Mouse (Mus musculus): Measurements from ENCODE around the gene Ago3. TPM values are rescaled to one million over a fixed set of nuclear protein-coding genes. Genes with fewer than 3 reads are reported as not detected.
A peak's percentile ranks its signal among the peaks of the same experiment; 100 is the strongest.

Gene Ago3
- polyA plus RNA-seq, 1 experiment from 2014 or later = 15.6 TPM

DNA sequence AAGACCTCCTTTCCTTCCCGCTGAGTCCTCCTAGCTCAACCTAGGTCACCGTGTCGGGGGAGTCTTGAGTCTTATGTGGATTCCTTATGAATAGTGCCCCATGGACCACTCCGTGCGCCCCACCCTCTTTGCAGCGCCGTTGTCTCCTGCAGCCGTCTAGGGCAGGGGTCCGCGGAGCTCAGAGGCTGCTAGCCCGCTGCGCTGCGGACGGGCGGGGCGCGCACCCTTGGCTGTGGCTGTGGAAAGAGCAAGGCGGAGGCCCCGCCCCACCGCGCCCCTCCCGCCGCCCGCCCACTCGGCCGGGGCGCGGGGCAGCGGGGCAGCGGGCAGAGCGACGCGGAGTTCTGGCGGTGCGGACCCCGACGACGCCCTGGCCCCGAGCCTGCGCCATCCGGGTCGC is 142.9 kb downstream of the Ago3 start, which contains the start of gene Col8a2:
Col8a2 (plus strand) TSS at position 302 of the 400 bp plus-strand sequence.
- peaks cover 42% of the 10 kb centered on the region for H3K27me3 ChIP-seq (ENCODE audit: control insufficient read depth, insufficient read depth, low read length)
- H3K4me1 ChIP-seq (ENCODE audit: control insufficient read depth, insufficient read depth, low read length) = peaks cover 2% of the 10 kb centered on the region; the same call in 1 of the 2 replicates

DNA sequence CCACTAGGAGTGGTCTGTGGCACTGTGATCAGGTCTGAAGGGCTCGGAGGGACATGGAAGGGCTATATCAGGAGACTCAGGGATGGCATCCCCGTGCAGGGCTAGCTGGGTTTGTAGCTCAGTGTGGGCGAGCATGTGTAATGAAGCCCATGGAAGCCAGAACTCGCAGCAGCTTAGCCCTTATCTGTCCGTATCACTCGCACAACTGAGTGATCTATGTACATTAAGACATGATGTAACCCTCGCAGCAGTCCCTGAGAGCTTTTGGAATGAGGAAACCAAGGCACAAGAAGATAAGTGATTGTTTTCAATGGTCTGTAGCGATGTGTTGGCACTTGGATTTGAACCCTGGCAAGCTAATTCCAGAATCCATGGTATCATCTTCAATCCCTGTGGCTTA is 145.8 kb downstream of the Ago3 start:
- Histone ChIP-seq H3K9me3 (ENCODE audit: control insufficient read depth, low read length) (no peaks in the 10 kb centered on the region), H3K36me3 (ENCODE audit: control insufficient read depth, insufficient read depth, low read length) (no peaks in the 10 kb centered on the region), H3K4me3 (ENCODE audit: low read length) (no peak overlapping the region), H3K4me2 (replicated peaks; ENCODE audit: low read depth, low read length) (no peak overlapping the region), H3K4me1 (ENCODE audit: control insufficient read depth, insufficient read depth, low read length) (peaks cover 2% of the 10 kb centered on the region; the same call in 1 of the 2 replicates), H3K27ac (ENCODE audit: low read depth, low read length) (no peak overlapping the region), H3K9ac (ENCODE audit: low read depth, low read length) (no peak overlapping the region), H3K27me3 (ENCODE audit: control insufficient read depth, insufficient read depth, low read length) (peaks cover 37% of the 10 kb centered on the region)
- ATAC-seq (ENCODE audit: low FRiP score, low TSS enrichment) = no peak
- 86% methylated on average over 8 of the region's 8 CpGs for WGBS

More for the DNA sequence above, 142.9 kb downstream of the Ago3 start, which contains the start of gene Col8a2:
- Histone ChIP-seq H3K4me2 (replicated peaks; ENCODE audit: low read depth, low read length) (peak within 1 kb of the TSS; percentile 69), H3K9ac (ENCODE audit: low read depth, low read length) (peak within 1 kb of the TSS; percentile 54), H3K27ac (ENCODE audit: low read depth, low read length) (peak within 1 kb of the TSS; percentile 43; the same call in 1 of the 2 replicates), H3K4me3 (ENCODE audit: low read length) (peak within 1 kb of the TSS; percentile 44), H3K9me3 (ENCODE audit: control insufficient read depth, low read length) (no peaks in the 10 kb centered on the region), H3K36me3 (ENCODE audit: control insufficient read depth, insufficient read depth, low read length) (no peaks in the 10 kb centered on the region)
- 4% methylated on average over 22 of the region's 42 CpGs for WGBS
- ATAC-seq (ENCODE audit: low FRiP score, low TSS enrichment) = peak; percentile 78

DNA sequence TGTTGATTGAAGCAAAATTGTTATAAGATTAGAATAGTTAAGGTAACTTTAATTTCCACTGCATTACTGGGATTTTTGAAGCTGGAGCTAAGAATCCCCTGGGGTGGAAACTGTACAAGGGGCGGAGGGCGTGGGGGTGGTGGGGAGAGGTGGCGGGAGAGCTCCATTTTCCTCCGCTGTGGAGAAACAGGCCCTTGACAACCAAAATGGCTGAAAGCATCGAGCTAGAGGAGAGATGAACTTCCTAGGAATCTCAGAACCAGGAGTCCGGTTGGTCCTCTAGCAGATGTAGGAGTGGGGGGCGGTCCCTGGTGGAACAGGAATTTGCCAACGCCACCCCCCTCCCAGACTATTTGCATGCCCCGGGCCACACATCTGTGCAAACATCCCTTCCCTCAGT is 147.7 kb downstream of the Ago3 start:
- H3K9me3 ChIP-seq (ENCODE audit: control insufficient read depth, low read length) = no peaks in the 10 kb centered on the region
- no peak overlapping the region for H3K9ac ChIP-seq (ENCODE audit: low read depth, low read length)
- H3K36me3 ChIP-seq (ENCODE audit: control insufficient read depth, insufficient read depth, low read length) = no peaks in the 10 kb centered on the region
- no peak overlapping the region for H3K4me3 ChIP-seq (ENCODE audit: low read length)
- no peak for ATAC-seq (ENCODE audit: low FRiP score, low TSS enrichment)
- H3K4me2 ChIP-seq (replicated peaks; ENCODE audit: low read depth, low read length) = no peak overlapping the region
- 70% methylated on average over 9 of the region's 9 CpGs for WGBS
- H3K4me1 ChIP-seq (ENCODE audit: control insufficient read depth, insufficient read depth, low read length) = peaks cover 8% of the 10 kb centered on the region; the same call in 1 of the 2 replicates
- no peak overlapping the region for H3K27ac ChIP-seq (ENCODE audit: low read depth, low read length)
- H3K27me3 ChIP-seq (ENCODE audit: control insufficient read depth, insufficient read depth, low read length) = peaks cover 22% of the 10 kb centered on the region

Other genes with a start within 250 kb of the Ago3 start
- 141 and 281 TPM in 2 replicates for gene Thrap3, start 226.8 kb downstream of the Ago3 start, polyA plus RNA-seq (2014; fragmentation: Nextera tagmentation; extraction: Ambion mirVana)
- 35.6 and 43.3 TPM in 2 replicates for gene Map7d1, start 173.2 kb downstream of the Ago3 start, polyA plus RNA-seq (2014; fragmentation: Nextera tagmentation; extraction: Ambion mirVana)
- gene Trappc3, start 167.2 kb downstream of the Ago3 start, polyA plus RNA-seq (2014; fragmentation: Nextera tagmentation; extraction: Ambion mirVana) = 19.7 and 68.6 TPM in 2 replicates
- 5.5 and 6.8 TPM in 2 replicates for gene Col8a2, start 142.8 kb downstream of the Ago3 start, polyA plus RNA-seq (2014; fragmentation: Nextera tagmentation; extraction: Ambion mirVana)
- 53.0 and 57.6 TPM in 2 replicates for gene Adprhl2, start 107.9 kb downstream of the Ago3 start, polyA plus RNA-seq (2014; fragmentation: Nextera tagmentation; extraction: Ambion mirVana)
- 2.2 and 5.1 TPM in 2 replicates for gene Tekt2, start 103.9 kb downstream of the Ago3 start, polyA plus RNA-seq (2014; fragmentation: Nextera tagmentation; extraction: Ambion mirVana)
- gene Ago1, start 39.0 kb upstream of the Ago3 start, polyA plus RNA-seq (2014; fragmentation: Nextera tagmentation; extraction: Ambion mirVana) = 8.0 and 8.4 TPM in 2 replicates
- gene Ago4, start 103.9 kb upstream of the Ago3 start, polyA plus RNA-seq (2014; fragmentation: Nextera tagmentation; extraction: Ambion mirVana) = 1.3 and 1.9 TPM in 2 replicates
- gene Clspn, start 127.4 kb upstream of the Ago3 start, polyA plus RNA-seq (2014; fragmentation: Nextera tagmentation; extraction: Ambion mirVana) = 45.4 and 54.1 TPM in 2 replicates
- gene 5730409E04Rik, start 180.3 kb upstream of the Ago3 start, polyA plus RNA-seq (2014; fragmentation: Nextera tagmentation; extraction: Ambion mirVana) = 2.4 and 2.6 TPM in 2 replicates
- gene Psmb2, start 248.1 kb upstream of the Ago3 start, polyA plus RNA-seq (2014; fragmentation: Nextera tagmentation; extraction: Ambion mirVana) = 510 and 601 TPM in 2 replicates